Mouse (Mus musculus) retina, postnatal 1 day (tissue): Measurements from ENCODE around the gene Nutm2.
"Not testable (repeated sequence)": the region's sequence is repeated elsewhere in the genome, so short reads cannot be mapped to it uniquely, and the experiment has no call there.

Source experiments
- DNase-seq: peaks from one replicate; pipeline ENCODE4 v3.0.0-alpha.2; 2012

The Nutm2 gene

GRCm38 (mm10) chr13:50467007-50467406, at the start of gene Nutm2:
TSS of gene Nutm2 (plus strand) at chr13:50467307.
- no peak for DNase-seq

- DNase-seq: peak; percentile 87
Measured at GRCm38 (mm10) chr13:50417389-50418183, 49.5 kb upstream of the Nutm2 start, which contains the start of gene Fbxw17. TSS of gene Fbxw17 (plus strand) at chr13:50417864.

- DNase-seq: no peak
Measured at GRCm38 (mm10) chr13:50418421-50418820, 48.7 kb upstream of the Nutm2 start.

GRCm38 (mm10) chr13:50423625-50424209, 43.4 kb upstream of the Nutm2 start:
- DNase-seq: no peak

- no peak for DNase-seq
Measured at GRCm38 (mm10) chr13:50424517-50424916, 42.6 kb upstream of the Nutm2 start.

- no peak for DNase-seq
Measured at GRCm38 (mm10) chr13:50426686-50427085, 40.4 kb upstream of the Nutm2 start.

- DNase-seq: no peak
Measured at GRCm38 (mm10) chr13:50443812-50444211, 23.3 kb upstream of the Nutm2 start, which contains the start of gene Gm47429. TSS of gene Gm47429 (minus strand) at chr13:50443912.

- peak; percentile 81 for DNase-seq
Measured at GRCm38 (mm10) chr13:50445261-50445660, 21.8 kb upstream of the Nutm2 start.

GRCm38 (mm10) chr13:50452266-50452665, 14.8 kb upstream of the Nutm2 start:
- not testable (repeated sequence) for DNase-seq

- DNase-seq: no peak
Measured at GRCm38 (mm10) chr13:50453426-50453825, 13.7 kb upstream of the Nutm2 start.

- not testable (repeated sequence) for DNase-seq
Measured at GRCm38 (mm10) chr13:50460433-50460832, 6.7 kb upstream of the Nutm2 start.

GRCm38 (mm10) chr13:50464621-50465562, 2.2 kb upstream of the Nutm2 start:
- DNase-seq: no peak

- not testable (repeated sequence) for DNase-seq
Measured at GRCm38 (mm10) chr13:50488510-50488909, 21.4 kb downstream of the Nutm2 start.

GRCm38 (mm10) chr13:50510470-50511343, 43.6 kb downstream of the Nutm2 start:
- not testable (repeated sequence) for DNase-seq
